Mouse (Mus musculus) megakaryocyte progenitor cell, adult 5-6 weeks (primary cell): ENCODE data around the gene Vat1. TPM values are rescaled to one million over a fixed set of nuclear protein-coding genes. Genes with fewer than 3 reads are reported as not detected.
"Not testable (repeated sequence)": the region's sequence is repeated elsewhere in the genome, so short reads cannot be mapped to it uniquely, and the experiment has no call there.

Experiments
- ATAC-seq: replicated peaks from 2 replicates; pipeline ENCODE4 v1.8.0; 2016; ENCODE audit warnings: mild to moderate bottlenecking, moderate TSS enrichment, inconsistent platforms; ENCODE audit not compliant: poor library complexity
- total RNA-seq, 2 experiments: library from RNA; stranded (forward) in 1 of 2; stranded (reverse) in 1 of 2; fragments of 157-497, 149-512 nt in 1 of 2; fragments of 200-1000 nt in 1 of 2; gene quantifications; 2 replicates each; pipeline versions ENCODE4 v1.2.3 to v1.2.4; 2015 to 2017

Gene Vat1
- total RNA-seq, 2 experiments from 2014 or later: 50.0 to 83.6 TPM

DNA sequence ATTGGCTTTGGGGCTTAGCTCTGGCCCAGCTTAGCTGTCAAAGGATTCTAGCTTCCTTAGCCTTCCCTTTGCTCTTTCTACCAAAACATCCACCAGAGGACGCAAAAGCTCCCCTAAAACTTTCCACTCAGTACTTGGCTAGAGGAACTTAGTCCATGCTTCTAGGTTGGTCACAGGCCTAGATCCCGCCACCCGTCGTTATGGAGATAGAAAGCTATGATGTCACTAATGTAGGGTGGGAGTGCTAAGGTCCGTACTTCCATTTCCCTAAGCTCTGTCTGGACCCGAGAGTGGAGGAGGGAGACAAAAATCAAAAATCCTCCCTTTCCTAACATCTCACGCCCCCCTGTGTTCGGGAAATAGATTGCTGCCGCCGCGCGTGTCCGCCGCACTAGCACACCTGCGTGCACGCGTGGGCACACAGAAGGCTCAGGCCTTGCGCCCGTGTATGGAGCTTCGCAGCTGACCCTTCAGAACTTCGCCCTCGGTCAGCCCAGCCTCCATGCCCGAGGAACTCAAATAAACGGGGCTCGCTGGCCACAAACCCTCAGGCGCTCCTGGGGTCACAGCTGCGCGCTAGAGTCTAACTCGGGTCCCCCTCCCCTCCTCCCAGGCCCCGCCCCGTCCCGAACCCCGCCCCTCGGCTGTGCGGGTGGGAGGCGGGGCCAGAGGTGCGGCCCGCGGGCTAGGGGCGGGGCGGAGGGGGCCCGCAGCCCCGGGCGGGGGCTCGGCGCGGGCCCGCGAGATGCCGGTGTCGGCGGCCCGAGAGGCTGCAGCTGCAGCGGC is 1.6 kb upstream of the Vat1 start:
- ATAC-seq: peak; percentile 42

GRCm38 (mm10) chr11:101466552-101466950 is 521 bp upstream of the Vat1 start:
- not testable (repeated sequence) for ATAC-seq

GRCm38 (mm10) chr11:101465101-101465868 is 745 bp downstream of the Vat1 start:
- peak; percentile 18; the same call in 1 of the 2 replicates for ATAC-seq

DNA sequence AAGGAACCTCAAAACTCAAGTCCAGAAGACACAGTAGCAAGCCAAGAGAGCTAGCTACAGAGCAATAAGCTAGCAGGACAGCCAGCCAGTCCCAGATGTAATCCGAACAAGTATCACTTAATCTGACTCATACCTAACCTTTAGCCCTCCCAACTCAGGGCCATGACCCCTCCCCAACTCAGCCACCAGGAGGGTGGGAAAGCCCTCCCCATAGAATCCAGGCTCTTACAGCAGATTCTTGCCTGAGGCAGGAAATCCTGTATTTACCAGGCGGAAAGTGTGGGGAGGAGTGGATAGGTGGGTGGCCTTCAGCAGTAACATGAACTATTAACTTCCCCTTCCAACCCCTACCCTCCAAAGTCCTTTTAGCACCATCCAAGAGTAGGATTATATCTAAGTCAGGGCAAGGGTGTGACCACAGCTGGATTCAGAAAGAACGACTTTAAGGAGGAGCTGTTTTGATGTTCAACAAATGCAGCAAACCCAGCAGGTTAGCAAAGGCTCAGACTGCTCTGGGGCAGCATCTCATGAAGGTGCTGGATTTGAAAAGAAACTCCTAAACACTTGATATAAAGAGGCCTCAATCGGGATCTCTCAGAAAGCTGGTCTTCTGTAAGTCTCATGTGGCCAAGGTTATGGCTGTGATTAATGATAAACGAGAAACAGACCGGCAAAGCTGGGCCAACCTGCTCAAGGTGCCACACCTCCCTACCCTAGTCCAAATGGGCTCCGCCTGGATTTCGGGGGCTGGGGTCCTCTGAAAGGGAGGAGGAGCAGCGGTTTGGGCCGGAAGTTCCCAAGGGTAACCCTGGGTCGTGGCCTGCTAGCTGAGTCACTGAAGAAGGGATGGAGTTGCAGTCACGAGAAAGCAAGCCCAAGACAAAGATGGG is 1.6 kb downstream of the Vat1 start, which contains the start of gene Rnd2:
TSS of gene Rnd2 (plus strand) at position 789 of the 890 bp plus-strand sequence.
- ATAC-seq: no peak

DNA sequence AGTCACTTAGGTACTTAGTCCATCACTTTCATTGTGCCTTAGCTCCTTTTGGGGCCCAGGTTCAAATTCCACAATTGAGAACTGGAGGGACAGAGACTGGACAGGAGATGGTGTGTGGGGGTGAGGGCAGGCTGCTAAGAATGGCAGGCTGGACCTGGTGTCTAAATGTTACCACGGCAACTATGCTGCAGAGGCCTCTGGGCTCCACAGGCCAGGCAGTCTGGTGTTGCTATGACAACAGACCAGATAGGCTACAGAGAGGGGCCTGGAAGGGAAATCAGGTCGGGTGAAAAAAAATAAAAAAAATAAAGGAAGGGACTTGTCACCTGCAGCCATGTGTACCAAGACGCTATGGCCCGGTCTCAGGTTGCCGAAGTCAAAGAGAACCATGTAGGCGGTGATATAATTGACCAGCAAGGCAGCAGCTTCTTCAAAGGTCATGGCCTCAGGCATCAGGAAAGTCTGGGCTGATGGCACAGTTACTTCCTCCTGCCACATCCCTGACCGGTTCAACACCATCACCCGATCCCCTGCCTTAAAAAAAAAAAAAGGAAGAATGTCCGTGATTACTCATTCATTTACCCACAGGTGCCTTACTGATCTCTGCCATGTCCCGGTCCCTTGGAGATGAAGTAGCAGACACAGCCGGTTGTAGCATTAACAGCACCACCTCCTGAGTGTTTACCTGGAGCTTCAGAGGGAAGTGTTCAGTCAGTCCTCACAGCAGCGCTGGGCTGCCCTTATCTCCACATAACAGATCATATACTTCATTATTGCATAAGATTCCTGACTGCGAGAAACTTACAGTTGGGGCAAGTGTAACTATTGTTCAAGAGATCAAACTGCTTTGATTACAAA is 3.2 kb downstream of the Vat1 start:
- peak; percentile 30 for ATAC-seq

- ATAC-seq: no peak
Observed at GRCm38 (mm10) chr11:101462141-101462540, 3.9 kb downstream of the Vat1 start.

- ATAC-seq: no peak
Observed at GRCm38 (mm10) chr11:101460321-101460720, 5.7 kb downstream of the Vat1 start.

DNA sequence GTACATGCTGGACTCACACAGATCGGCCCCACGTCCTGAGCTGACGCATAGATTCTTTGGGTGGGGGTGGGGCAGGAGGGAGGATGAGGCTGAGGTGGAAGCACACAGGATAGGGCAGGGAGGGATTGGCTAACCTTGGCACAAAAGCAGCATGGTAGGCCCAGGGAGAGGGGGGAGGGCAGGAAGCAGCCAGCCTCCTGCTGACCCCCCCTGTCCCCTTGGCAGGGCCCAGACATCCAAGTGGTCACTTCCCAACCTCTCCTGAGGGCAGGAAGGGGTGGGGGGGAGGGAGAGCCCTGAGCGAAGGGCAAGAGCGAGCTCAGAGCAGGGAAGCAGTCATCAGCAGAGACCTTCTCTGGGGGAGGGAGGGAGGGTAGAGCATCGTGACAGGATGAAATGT is 6.3 kb downstream of the Vat1 start:
- ATAC-seq: no peak

GRCm38 (mm10) chr11:101458217-101458616 is 7.8 kb downstream of the Vat1 start:
- no peak for ATAC-seq

- ATAC-seq: no peak
Observed at GRCm38 (mm10) chr11:101457631-101458030, 8.4 kb downstream of the Vat1 start.

GRCm38 (mm10) chr11:101455627-101456026 is 10.4 kb downstream of the Vat1 start:
- ATAC-seq: no peak

DNA sequence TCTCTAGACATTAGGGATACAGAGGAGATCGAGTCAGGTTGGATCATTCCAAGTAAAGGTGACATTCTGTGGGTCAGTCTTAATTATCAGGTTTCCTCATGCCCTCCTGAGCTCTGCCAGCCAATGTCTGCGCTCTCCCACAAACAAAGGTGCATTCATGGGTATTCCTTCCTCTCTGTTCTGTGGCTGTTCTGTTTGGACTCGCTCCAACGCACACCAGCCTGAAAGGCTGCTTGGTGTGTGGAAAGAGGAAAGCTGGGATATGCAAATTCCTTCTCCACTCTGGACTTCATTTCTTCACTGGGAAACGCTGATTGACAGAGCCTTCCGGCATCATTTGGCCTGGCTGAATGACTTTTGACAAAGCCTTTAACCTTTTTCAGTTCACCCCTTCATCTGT is 11.3 kb downstream of the Vat1 start:
- ATAC-seq: no peak

DNA sequence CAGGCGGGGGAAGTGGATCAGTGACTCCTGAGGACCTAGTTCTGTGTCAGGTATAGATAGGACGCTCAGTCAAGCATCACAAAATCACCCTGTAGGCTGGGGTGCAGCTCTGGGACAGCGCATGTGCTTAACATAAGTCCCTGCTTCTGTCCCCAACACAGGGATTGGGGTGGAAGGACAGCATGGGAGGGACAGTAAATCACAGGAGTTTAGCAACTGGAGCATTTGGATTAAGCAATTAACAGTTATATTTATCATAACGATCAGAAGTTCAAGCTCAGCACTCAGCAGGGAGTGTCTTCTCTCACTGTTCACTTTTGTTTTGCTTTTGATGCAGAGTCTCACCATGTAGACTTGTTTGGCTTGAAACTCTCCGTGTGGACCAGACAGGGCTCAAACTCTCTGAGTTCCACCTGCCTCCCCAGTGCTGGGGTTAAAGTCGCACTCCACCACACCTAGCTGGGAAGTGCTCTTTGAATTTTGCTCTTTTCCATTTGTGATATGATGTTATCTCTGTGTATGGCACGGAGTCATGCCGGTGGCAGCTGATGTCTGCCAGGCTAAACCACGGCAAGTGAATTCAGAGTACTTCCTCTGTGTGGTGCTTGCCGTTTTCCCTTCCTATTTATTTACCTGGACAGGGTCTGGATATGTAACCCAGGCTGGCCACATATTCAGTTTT is 13.8 kb downstream of the Vat1 start:
- no peak for ATAC-seq

DNA sequence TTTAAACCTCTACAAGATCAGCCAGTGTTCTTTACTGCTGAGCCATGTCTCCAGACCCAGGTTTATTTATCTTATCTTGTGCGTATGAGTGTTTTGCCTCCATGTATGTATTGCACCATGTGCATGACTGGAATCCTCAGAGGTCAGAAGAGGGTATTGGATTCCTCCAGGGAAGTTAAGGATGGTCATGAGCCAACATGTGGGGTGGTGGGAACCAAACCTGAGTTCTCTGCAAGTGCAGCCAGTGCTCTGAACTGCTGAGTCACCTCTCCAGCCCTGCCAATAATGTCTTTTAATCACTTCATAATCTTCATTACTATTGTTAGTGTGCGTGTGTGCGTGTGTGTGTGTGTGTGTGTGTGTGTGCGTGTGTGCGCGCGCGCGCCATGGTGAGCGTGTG is 14.5 kb downstream of the Vat1 start:
- ATAC-seq: no peak

- peak; percentile 51 for ATAC-seq
Observed at GRCm38 (mm10) chr11:101450394-101450793, 15.6 kb downstream of the Vat1 start.

DNA sequence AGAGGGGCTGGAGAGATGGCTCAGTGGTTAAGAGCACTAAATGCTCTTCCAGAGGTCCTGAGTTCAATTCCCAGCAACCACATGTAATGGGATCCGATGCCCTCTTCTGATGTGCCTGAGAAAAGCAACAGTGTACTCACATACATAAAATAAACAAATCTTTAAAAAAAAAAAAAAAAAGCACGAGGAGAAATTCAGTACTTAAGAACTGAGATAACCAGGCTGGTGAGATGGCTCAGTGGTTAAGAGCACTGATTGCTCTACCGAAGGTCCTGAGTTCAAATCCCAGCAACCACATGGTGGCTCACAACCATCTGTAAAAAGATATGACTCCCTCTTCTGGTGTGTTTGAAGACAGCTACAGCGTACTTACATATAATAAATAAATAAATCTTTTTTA is 16.4 kb downstream of the Vat1 start:
- ATAC-seq: not testable (repeated sequence)

DNA sequence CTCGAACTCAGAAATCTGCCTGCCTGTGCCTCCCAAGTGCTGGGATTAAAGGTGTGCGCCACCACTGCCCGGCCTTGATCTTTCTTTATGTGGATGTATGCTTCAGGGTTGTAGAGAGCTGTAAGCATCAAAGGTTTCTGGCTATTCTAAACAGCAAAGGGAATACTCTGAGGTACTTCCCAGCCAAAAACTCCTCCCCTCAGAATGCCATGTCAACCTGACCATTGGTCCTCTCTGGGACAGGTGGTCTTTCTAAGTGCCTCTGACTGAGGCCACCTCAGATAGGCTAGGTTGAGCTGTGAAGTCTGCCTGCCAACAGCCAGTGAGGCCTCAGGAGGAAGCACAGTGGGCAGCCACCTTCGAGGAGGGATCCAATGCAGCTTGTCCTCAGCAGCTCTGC is 17.1 kb downstream of the Vat1 start:
- ATAC-seq: 0 out of 2 replicates have a peak, but pooled peaks have one; percentile 18

- ATAC-seq: peak; percentile 84
Observed at GRCm38 (mm10) chr11:101448274-101448746, 17.7 kb downstream of the Vat1 start, which contains the start of gene Ifi35. Ifi35 (plus strand) TSS chr11:101448407.

GRCm38 (mm10) chr11:101447786-101448185 is 18.2 kb downstream of the Vat1 start:
- no peak for ATAC-seq
